Mouse (Mus musculus) small intestine, adult 2 months (tissue): Measurements from ENCODE around the gene Mfn1.

Source experiments
- CTCF ChIP-seq: fragments of 200-500 bp; IDR thresholded peaks from 2 replicates; pipeline ENCODE4 v1.5.1; 2012; ENCODE audit warnings: low read depth, mild to moderate bottlenecking, control low read depth, inconsistent platforms, low read length, moderate library complexity, mixed read lengths; ENCODE audit not compliant: insufficient replicate concordance, insufficient read length; ENCODE audit errors: extremely low read depth
- POLR2A ChIP-seq: fragments of 200-500 bp; IDR thresholded peaks from 2 replicates; pipeline ENCODE4 v1.6.1; 2012; ENCODE audit warnings: low read depth, mild to moderate bottlenecking, control low read depth, inconsistent platforms, low read length, moderate library complexity

DNA sequence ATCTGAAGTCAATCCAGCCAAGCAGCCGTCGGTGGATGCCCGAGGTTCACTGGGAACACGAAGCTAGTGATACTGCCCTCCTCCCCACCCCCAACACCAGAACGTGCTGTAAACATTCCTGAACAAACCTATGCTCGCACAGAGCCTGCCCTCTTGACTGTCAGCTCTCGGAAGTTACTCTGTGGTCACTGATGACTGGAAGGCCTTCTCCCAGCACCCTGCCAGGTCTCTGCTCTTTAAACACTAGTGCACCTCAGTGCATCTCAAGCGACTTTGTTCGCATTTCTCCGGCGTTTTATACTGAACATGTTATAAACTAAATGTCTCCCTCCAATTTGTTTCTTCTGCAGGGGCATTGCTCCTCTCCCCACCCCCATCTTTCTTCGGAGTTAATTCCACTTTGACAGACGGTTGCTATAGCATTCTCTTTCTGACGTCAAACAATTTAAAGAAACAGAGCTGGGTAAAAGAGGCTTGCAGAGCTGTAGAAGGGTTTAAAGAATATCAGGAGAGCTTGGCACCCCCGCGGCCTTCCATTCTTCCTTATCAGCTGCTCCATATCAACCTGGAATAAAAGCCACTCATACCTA, 87.9 kb downstream of the Mfn1 start:
- TF ChIP-seq CTCF, result no peak
- TF ChIP-seq POLR2A, result no peak
